Mouse (Mus musculus) c-Kit-positive CD71-positive TER-119-positive erythroid progenitor cells, embryonic 14.5 days (primary cell): ENCODE results near the gene Sulf2.

ENCODE experiments used
- DNase-seq: peaks from one replicate; pipeline ENCODE4 v3.0.0-alpha.2; 2013; ENCODE audit warnings: low spot score

Gene Sulf2

GRCm38 (mm10) chr2:166150584-166150983 is 4.9 kb downstream of the Sulf2 start:
- no peak for DNase-seq

- DNase-seq: no peak
Measured at GRCm38 (mm10) chr2:166149482-166149881, 6.0 kb downstream of the Sulf2 start.

DNA sequence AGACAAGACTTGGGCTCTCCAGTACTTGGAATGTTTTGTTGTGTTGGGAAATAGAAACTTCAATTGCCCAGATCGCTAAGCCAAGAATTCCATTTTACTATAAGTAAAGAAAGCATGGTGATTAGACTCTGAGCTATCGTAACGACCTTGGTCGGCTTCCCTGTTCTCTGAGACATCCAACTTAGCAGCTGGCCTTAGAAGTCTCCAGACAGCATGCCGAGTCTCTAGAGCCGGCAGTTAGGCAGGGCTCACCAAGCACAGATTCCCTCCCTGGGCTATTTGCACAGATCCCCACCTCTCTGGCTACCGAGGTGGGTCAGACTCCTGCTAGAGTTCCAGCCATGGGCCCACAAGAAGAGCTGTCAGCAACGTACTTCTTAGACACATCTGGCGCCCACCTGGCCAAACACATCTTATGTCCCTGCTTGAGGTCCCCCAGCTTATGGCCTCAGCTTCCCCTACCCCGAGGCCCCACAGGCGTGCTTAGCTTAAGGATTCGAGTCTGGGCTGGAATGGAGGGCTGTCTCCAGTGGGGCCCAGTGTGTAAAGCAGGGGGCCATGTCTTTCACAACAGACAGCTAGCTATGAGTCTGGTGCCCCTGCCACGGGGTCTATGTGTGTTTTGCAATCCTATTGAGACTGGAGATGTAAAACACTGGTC is 6.7 kb downstream of the Sulf2 start:
- DNase-seq: no peak

DNA sequence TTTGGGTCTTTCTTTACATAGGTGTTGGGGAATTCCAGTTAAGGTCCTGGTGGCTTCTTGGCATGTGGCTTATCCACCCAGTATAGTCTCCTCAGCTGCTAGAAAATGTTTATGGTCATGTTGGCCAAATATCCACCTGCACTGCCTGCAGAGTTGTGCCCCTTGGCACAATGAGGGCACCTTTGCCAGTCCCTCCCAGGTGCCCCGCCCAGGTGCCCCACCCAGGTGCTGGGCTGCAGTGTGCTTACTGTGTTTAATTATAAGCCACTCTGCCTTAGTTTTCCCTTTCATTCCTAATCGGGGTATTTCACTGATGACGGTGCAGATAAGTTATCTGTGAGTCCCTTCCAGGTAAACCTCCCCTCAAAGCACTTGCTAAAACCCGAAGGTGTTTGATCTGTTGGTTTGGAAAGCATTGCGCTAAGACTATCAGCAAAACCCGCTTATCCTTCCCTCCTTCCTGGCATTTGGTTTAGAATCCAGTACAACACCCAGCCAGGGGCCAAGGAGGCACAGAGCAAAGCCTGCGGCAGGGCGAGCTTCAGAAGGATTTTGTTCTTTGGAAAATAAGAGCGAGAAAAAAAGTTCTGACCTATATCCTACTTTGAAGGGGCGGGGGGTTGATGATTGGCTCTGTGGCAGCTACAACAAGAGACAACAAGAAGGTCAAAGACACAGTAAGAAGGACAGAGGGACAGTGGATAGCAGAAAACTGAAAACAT is 7.4 kb downstream of the Sulf2 start:
- no peak for DNase-seq

DNA sequence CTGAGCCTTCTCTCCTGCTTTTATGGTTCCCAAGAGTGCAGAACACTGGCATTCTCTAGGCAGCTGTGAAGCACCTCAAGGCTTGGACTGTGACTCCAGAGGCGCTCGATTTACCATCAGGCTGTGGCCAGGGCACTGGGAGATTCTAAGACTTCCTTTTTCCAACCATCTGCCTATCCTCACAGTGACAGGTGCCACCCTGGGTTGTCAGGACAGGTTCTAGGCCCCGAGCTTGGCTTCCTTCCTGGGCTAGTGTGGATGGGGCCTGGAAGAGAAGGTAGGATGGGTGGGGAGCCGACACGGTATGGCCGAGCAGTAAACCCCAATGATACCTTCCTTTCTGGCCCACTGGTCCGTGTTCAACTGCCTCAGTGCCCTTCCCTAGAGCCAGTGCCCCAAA is 9.0 kb downstream of the Sulf2 start:
- no peak for DNase-seq

DNA sequence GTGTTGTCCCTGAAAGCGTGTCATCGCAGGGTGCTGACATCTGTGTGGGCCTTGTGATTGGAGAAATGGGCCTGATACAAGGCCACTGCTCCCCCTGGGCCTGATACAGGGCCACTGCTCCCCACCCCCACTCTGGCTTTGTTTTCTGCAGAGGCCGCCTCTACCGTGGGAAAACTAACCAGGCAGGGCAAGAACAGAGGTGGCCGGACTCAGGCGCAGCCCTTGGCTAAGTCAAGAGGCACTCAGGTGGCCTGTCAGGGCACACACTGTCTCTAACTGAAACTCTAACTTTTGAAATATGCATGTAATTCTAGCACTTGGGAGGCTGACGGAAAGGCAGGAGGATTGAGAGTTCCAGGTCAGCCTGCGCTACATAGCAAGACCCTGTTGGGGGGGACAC is 10.4 kb downstream of the Sulf2 start:
- no peak for DNase-seq

- DNase-seq: no peak
Measured at GRCm38 (mm10) chr2:166143871-166144270, 11.6 kb downstream of the Sulf2 start.

DNA sequence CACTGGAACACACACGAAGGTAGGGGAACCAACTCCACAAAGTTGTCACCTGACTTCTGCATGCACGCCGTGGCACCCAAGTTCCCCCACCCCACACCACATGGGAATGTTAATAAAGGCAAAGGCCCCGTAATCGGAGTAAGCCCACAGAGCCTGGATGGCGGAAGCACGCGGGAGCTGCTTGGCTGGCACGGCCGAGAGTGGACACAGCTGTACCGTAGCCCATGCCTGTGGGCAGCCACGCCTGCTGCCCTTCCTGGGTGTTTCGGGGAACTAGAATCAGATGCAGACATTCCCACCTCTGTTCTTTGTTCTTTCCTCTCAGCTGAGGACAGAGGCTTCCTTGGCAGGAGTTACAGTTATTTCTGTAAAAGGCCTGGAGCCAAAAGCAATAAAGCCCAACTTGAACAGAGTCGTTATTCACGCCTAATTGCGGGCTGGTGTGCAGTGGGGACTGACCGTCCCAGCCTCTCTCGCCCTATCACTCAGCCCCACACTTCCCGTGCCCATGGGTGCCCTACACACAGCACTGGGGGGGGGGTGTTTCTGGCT is 12.8 kb downstream of the Sulf2 start:
- DNase-seq: no peak

DNA sequence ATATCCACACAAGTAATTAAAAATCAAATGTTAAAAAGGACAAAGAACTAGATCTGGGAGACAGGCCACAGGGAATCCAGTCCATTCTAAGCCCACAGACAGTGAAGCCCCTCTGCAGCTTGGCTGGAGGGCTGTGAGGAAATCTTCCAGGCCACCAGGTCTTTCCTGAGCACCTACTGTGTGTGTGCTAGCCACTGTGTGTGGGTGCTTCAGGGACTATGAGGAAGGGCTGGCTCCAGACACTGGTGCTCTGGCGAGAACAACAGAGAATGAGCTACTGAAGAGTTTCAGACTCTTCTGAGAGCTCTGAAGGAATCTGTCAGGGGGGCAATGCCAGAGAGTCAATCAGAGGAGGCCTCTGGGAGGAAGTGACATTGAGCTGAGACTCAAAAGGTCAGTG is 13.6 kb downstream of the Sulf2 start:
- DNase-seq: no peak

- DNase-seq: no peak
Measured at GRCm38 (mm10) chr2:166141039-166141438, 14.4 kb downstream of the Sulf2 start.

GRCm38 (mm10) chr2:166140427-166140826 is 15.0 kb downstream of the Sulf2 start:
- DNase-seq: no peak

DNA sequence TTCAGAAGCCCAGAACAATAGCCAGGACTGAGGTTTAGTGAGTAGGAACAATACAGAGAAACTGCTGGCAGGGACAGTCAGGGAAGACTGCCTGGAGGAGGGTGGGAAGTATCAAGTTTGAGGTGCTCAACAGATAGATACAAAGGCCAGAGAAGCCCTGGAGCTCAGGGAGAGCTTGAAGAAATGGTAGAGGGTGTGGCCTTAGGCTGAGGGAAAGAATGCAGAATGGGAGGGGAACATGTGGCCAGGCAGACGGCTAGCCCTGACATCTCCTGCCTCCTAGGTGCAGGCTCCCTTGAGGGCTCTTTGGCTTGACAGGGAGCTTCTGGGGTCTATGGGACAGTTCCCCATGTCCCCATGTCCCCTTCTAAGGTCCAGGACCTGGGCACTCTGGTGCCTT is 17.2 kb downstream of the Sulf2 start:
- DNase-seq: no peak

- no peak for DNase-seq
Measured at GRCm38 (mm10) chr2:166137467-166137866, 18.0 kb downstream of the Sulf2 start.

DNA sequence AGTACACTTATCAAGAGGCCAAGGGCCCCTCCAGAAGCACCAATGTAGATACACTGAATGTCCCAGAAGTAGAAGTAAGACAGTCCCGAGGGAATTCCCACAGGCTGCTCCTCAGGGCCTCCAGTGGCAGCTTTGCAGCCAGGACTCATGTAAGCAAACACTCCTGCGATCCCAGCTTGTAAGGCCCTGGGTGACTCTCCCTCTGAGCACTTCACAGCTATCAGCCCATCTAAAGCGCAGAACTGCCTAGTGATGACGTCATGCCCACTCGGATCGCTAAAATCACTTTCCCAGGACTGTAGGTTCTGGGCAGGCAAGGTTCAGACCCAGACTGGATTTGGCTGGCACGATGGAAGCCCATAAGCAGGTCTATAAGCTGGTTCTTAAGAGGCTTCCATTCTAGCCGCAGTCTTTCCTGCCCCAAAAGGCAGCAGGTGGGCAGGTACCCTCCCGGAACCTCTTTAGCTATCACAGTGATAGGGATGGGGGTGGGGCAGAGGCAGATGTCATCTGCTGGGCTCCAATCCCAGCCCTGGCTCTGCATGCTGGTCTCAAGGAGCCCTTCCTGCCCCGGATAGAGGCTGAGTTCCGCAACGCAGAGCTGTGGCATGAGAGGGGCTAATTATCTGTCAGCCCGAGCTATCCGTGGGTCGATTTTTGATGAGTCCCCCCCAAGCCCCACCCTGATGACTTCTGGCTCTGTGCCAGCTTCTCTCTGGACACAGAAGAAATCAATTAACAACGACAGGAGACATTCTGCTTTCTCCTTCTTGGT is 19.6 kb downstream of the Sulf2 start:
- no peak for DNase-seq

GRCm38 (mm10) chr2:166128756-166129155 is 26.7 kb downstream of the Sulf2 start:
- no peak for DNase-seq

GRCm38 (mm10) chr2:166128032-166128431 is 27.4 kb downstream of the Sulf2 start:
- no peak for DNase-seq

DNA sequence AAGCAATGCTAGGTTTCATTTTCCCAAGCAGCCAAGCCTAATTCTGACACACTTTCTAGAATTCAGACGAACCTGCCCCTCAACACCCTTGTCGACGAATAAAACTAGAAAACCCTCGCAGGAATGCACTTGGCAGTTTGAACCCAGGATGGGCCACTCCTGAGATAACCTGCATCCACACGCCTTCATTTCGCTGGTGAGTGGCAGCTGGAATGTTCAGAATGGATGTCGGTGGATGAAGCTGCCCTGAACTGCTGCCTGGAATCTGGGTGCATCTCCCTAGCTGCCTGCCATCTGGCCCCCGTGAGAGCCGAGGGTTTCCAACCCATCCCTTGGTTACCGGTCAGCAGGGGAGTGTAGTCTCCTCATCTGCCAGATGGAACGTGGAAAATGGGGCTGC is 29.1 kb downstream of the Sulf2 start:
- DNase-seq: no peak

DNA sequence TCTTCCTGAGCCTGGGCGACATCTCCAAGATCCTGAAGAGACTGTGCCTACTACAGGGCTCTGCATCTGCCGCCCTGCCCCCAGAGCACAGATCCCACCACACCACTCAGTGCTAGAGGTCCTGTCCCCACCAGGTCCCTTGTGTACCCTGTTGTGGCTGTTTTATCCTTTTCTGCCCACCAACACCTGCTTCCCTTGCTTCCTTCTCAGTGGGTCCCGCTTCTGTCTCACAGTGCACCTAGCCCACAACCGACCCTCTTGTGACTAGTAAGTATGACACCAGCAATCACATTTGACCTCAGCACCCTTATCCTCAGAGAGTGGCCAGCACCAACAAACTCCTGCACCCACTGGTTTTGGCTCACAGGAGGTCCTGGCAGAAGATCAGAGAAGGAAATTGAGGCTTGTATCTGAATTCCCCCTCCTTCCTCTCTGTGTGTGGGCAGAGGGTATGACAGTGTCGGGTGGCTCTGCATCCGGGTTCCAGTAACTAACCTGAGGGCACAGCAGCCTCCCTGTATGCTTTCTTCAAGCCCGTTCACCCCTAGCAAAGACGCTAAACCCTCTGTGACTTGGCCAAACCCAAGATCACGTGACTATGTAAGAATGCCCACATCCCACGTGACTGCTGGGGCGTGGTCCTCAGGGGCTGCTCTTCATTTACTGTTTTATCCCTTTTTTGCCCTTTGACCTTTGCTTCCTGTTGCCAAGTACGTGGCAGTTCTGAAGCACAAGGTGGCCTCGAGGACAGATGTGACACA is 29.8 kb downstream of the Sulf2 start:
- no peak for DNase-seq

DNA sequence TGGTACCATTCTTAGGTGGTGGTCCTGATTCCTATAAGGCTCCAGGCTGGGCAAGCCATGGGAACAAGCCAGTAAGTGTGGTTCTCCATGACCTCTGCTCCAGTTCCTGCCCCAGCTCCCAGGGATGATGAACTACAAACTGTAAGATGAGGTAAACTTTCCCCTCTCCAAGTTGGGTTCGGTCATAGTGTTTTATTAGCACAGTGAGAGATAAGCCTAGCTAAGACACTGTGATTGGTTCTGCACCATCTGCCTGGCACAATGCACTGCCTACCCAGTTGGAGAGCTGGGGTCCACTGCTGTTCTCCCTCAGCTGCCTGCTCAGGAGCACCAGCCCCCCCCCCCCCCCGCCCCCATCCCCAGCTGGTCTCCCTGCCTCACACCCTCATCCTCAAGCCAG is 30.4 kb downstream of the Sulf2 start:
- no peak for DNase-seq

- no peak for DNase-seq
Measured at GRCm38 (mm10) chr2:166122781-166123180, 32.7 kb downstream of the Sulf2 start.

DNA sequence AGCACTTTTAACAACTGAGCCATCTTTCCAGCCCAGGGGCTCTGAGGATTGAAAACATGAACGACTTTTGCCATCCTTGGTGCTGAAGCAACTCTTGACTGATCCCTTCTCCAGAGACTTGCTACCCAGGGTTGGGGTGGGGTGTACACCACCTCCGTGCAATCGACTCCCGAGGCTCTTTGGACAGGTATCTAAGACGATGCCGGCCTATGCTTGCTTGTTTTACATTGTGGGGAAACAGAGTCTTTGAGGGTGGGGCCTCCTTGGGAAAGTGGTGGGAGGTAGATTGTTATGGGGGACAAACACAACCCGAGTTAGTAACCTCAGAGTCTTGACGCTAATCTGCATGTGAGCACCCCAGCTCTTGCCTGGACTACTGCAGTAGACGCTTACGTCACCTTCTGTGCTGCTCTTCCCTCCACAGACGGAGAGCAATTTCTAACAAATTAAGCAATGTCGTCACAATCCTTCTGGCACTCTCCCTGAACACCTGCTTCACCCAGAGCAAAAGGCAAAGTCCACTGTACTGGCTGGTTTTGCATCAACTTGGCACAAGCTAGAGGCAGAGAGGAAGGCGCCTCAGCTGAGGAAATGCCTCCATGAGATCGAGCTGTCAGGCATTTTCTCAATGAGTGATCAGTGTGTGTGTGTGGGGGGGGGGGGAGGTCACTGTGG is 33.6 kb downstream of the Sulf2 start:
- no peak for DNase-seq

- DNase-seq: no peak
Measured at GRCm38 (mm10) chr2:166119992-166120391, 35.5 kb downstream of the Sulf2 start.
